Mouse (Mus musculus) E14TG2a.4 (cell line): ENCODE data around the gene Zfp786.

Source experiments
- CTCF ChIP-seq: conservative IDR thresholded peaks from 2 replicates; pipeline ENCODE4 v1.5.1; 2014; ENCODE audit warnings: low read length
- NANOG ChIP-seq: IDR thresholded peaks from 2 replicates; pipeline ENCODE4 v1.6.1; 2014; ENCODE audit warnings: borderline replicate concordance, low read length, mixed read lengths
- POU5F1 ChIP-seq: IDR thresholded peaks from 2 replicates; pipeline ENCODE4 v1.6.1; 2014; ENCODE audit warnings: low read length, borderline replicate concordance

DNA sequence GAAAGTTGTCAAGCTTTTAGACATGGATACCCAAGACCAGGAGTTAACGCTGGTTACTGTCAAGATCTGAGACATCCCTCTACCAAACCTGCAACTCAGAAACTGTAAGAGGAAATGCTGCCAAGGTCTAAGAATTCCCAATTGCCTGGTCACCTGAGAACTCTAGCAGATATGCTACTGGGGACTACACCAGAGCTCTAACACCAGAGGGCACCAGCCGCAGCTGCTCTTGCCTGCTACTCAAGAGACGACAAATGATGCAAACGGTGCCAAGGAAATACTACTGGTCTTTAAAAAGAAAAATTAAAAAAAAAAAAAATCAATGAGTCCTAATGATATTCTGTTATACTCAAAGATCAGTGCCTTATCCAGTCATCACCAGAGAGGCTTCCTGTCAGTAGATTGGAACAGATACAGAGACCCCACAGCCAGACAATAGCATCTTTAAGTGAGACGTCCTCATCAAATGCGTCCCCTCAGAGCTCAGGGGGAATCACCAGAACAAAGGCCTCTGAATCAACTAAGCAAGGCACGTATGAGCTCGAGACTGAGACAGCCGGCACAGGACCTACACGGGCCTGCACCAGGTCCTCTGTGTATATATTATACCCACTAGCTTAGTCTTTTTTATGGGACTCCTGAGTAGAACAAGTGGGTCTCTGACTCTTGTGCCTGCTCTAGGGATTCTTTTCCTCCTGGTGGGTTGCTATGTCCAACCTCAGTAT lies 36.4 kb downstream of the Zfp786 start:
- TF ChIP-seq CTCF (0 out of 2 replicates have a peak, but pooled peaks have one; percentile 11), NANOG (no peak), POU5F1 (no peak)
